Mouse (Mus musculus) gastrocnemius, adult 18-20 months (tissue): ENCODE measurements around the gene Cyb5b. TPM values are rescaled to one million over a fixed set of nuclear protein-coding genes. Genes with fewer than 3 reads are reported as not detected.

Source experiments
- DNase-seq: peaks from one replicate; pipeline ENCODE4 v3.0.0; 2021; ENCODE audit warnings: low spot score
- total RNA-seq, 2 experiments: library from RNA; stranded (reverse); gene quantifications; 2 replicates each; pipeline ENCODE4 v1.2.3; 2021

Gene Cyb5b
- total RNA-seq, 2 experiments from 2014 or later, result 33.2 to 38.3 TPM

- peak; percentile 48 for DNase-seq
Observed at GRCm38 (mm10) chr8:107129171-107130025, 21.0 kb upstream of the Cyb5b start.

GRCm38 (mm10) chr8:107130028-107130427 is 20.4 kb upstream of the Cyb5b start:
- no peak for DNase-seq

- peak; percentile 62 for DNase-seq
Observed at GRCm38 (mm10) chr8:107132581-107133491, 17.6 kb upstream of the Cyb5b start.

- DNase-seq, result no peak
Observed at GRCm38 (mm10) chr8:107133881-107134280, 16.6 kb upstream of the Cyb5b start.

GRCm38 (mm10) chr8:107136003-107136612 is 14.3 kb upstream of the Cyb5b start:
- no peak for DNase-seq

- DNase-seq, result no peak
Observed at GRCm38 (mm10) chr8:107137591-107137990, 12.8 kb upstream of the Cyb5b start.

- no peak for DNase-seq
Observed at GRCm38 (mm10) chr8:107138338-107138737, 12.1 kb upstream of the Cyb5b start.

- DNase-seq, result peak; percentile 78
Observed at GRCm38 (mm10) chr8:107139704-107140470, 10.6 kb upstream of the Cyb5b start.

GRCm38 (mm10) chr8:107142539-107142938 is 7.9 kb upstream of the Cyb5b start:
- no peak for DNase-seq

- DNase-seq, result no peak
Observed at GRCm38 (mm10) chr8:107143501-107143900, 6.9 kb upstream of the Cyb5b start.

- peak; percentile 45 for DNase-seq
Observed at GRCm38 (mm10) chr8:107146186-107146585, 4.3 kb upstream of the Cyb5b start.

GRCm38 (mm10) chr8:107148802-107149201 is 1.6 kb upstream of the Cyb5b start:
- no peak for DNase-seq

GRCm38 (mm10) chr8:107150057-107150403 is 410 bp upstream of the Cyb5b start:
- DNase-seq, result no peak

GRCm38 (mm10) chr8:107151212-107151920 is 926 bp downstream of the Cyb5b start:
- no peak for DNase-seq

- DNase-seq, result no peak
Observed at GRCm38 (mm10) chr8:107153326-107154210, 3.1 kb downstream of the Cyb5b start.

GRCm38 (mm10) chr8:107156816-107157215 is 6.4 kb downstream of the Cyb5b start:
- DNase-seq, result no peak

GRCm38 (mm10) chr8:107157836-107158235 is 7.4 kb downstream of the Cyb5b start:
- no peak for DNase-seq

- no peak for DNase-seq
Observed at GRCm38 (mm10) chr8:107158890-107159289, 8.4 kb downstream of the Cyb5b start.

GRCm38 (mm10) chr8:107164251-107164773 is 13.9 kb downstream of the Cyb5b start:
- no peak for DNase-seq
